Mouse (Mus musculus): ENCODE results near the gene Polg2. TPM values are rescaled to one million over a fixed set of nuclear protein-coding genes. Genes with fewer than 3 reads are reported as not detected.
A peak's percentile ranks its signal among the peaks of the same experiment; 100 is the strongest.

Gene Polg2
- polyA plus RNA-seq, 1 experiment from 2014 or later, result 10.1 TPM

Small RNA genes within 50 kb of the gene (microRNA-seq; reads per million reads assigned to microRNA genes)
- not detected for gene Gm25994
- 6.9 reads per million, percentile 24 among the genes with 10 or more reads in this experiment for gene Mir3064

Other genes starting within 250 kb of the Polg2 start
- 9.7 and 9.8 TPM in 2 replicates for gene Tex2, start 166.1 kb downstream of the Polg2 start, polyA plus RNA-seq (2015; fragmentation: Nextera tagmentation; extraction: Ambion mirVana)
- 109 and 117 TPM in 2 replicates for gene Pecam1, start 28.9 kb downstream of the Polg2 start, polyA plus RNA-seq (2015; fragmentation: Nextera tagmentation; extraction: Ambion mirVana)
- 1.5 and 2.4 TPM in 2 replicates for gene Milr1, start 28.3 kb downstream of the Polg2 start, polyA plus RNA-seq (2015; fragmentation: Nextera tagmentation; extraction: Ambion mirVana)
- gene Ddx5, start 9.6 kb upstream of the Polg2 start, polyA plus RNA-seq (2015; fragmentation: Nextera tagmentation; extraction: Ambion mirVana), result 357 and 378 TPM in 2 replicates
- 18.3 and 21.7 TPM in 2 replicates for gene Cep95, start 9.7 kb upstream of the Polg2 start, polyA plus RNA-seq (2015; fragmentation: Nextera tagmentation; extraction: Ambion mirVana)
- 16.1 and 16.5 TPM in 2 replicates for gene Smurf2, start 141.2 kb upstream of the Polg2 start, polyA plus RNA-seq (2015; fragmentation: Nextera tagmentation; extraction: Ambion mirVana)
- 534 and 547 TPM in 2 replicates for gene Kpna2, start 220.0 kb upstream of the Polg2 start, polyA plus RNA-seq (2015; fragmentation: Nextera tagmentation; extraction: Ambion mirVana)
- 8.8 and 10.0 TPM in 2 replicates for gene 1810010H24Rik, start 246.1 kb upstream of the Polg2 start, polyA plus RNA-seq (2015; fragmentation: Nextera tagmentation; extraction: Ambion mirVana)

All from lung, embryonic 15.5 days (tissue).